Mouse (Mus musculus) midbrain, embryonic 16.5 days (tissue): ENCODE measurements around the gene Fars2. TPM values are rescaled to one million over a fixed set of nuclear protein-coding genes. Genes with fewer than 3 reads are reported as not detected.

Experiments used
- ATAC-seq: fragments of 200-750 bp; cut with Nextera tagmentation; 2 replicates; pipeline ENCODE4 v1.8.0; 2017; ENCODE audit warnings: moderate TSS enrichment
- H3K27ac ChIP-seq: fragments of 300-500 bp; sonication (generic); 2 replicates; pipeline ENCODE4 v1.5.1; 2014; ENCODE audit warnings: mild to moderate bottlenecking, low read length, mixed read lengths
- H3K27me3 ChIP-seq: fragments of 300-500 bp; sonication (generic); 2 replicates; pipeline ENCODE4 v1.6.1; 2014; ENCODE audit warnings: low read depth, low read length, mixed read lengths; ENCODE audit not compliant: control insufficient read depth, insufficient read depth
- H3K36me3 ChIP-seq: fragments of 300-500 bp; sonication (generic); 2 replicates; pipeline ENCODE4 v1.6.1; 2014; ENCODE audit warnings: mild to moderate bottlenecking, low read length, moderate library complexity, mixed read lengths; ENCODE audit not compliant: control insufficient read depth, insufficient read depth
- H3K4me1 ChIP-seq: fragments of 300-500 bp; sonication (generic); 2 replicates; pipeline ENCODE4 v1.6.1; 2014; ENCODE audit warnings: mild to moderate bottlenecking, low read length, mixed read lengths; ENCODE audit not compliant: control insufficient read depth, insufficient read depth
- H3K4me2 ChIP-seq: fragments of 300-500 bp; sonication (generic); 2 replicates; pipeline ENCODE4 v1.6.1; 2014; ENCODE audit warnings: mild to moderate bottlenecking, low read length, mixed read lengths
- H3K4me3 ChIP-seq: fragments of 300-500 bp; sonication (generic); 2 replicates; pipeline ENCODE4 v1.5.1; 2014; ENCODE audit warnings: low read depth, mild to moderate bottlenecking, low read length, moderate library complexity, mixed read lengths
- H3K9ac ChIP-seq: fragments of 300-500 bp; sonication (generic); 2 replicates; pipeline ENCODE4 v1.6.1; 2014; ENCODE audit warnings: low read depth, low read length, mixed read lengths
- H3K9me3 ChIP-seq: fragments of 300-500 bp; sonication (generic); replicated peaks from 2 replicates; pipeline ENCODE4 v1.6.1; 2014; ENCODE audit warnings: mild to moderate bottlenecking, low read length, mixed read lengths; ENCODE audit not compliant: control insufficient read depth, poor library complexity, severe bottlenecking
- WGBS: fragments of 180-500 bp; shearing (Covaris S2); extraction: QIAGEN DNeasy Blood & Tissue Kit; methylation state at CpG from one replicate; pipeline ENCODE4 v1.1.7; 2014; 5-methylcytosine and 5-hydroxymethylcytosine counted together
- polyA plus RNA-seq: library from polyadenylated mRNA; unstranded; fragments of >200 nt; fragmentation: Nextera tagmentation; extraction: Ambion mirVana; gene quantifications from 2 replicates; pipeline ENCODE4 v1.2.1, GENCODE M21; 2015

The Fars2 gene
- polyA plus RNA-seq, 1 experiment from 2014 or later: 29.1 TPM

- Histone ChIP-seq H3K9me3 (no peaks in the 10 kb centered on the region), H3K4me1 (peaks cover 29% of the 10 kb centered on the region), H3K4me2 (no peak overlapping the region), H3K27me3 (peaks cover 4% of the 10 kb centered on the region; the same call in 1 of the 2 replicates), H3K27ac (peak overlapping the region; percentile 86), H3K9ac (no peak overlapping the region), H3K4me3 (no peak overlapping the region), H3K36me3 (no peaks in the 10 kb centered on the region)
- ATAC-seq: no peak
- 19% methylated on average over 1 of the region's 1 CpGs for WGBS
These were observed 166.9 kb downstream of the Fars2 start for GRCm38 (mm10) chr13:36284097-36284496.

GRCm38 (mm10) chr13:36285235-36285634 lies 168.0 kb downstream of the Fars2 start:
- peaks cover 4% of the 10 kb centered on the region; the same call in 1 of the 2 replicates for H3K27me3 ChIP-seq
- no peak overlapping the region for H3K9ac ChIP-seq
- ATAC-seq: no peak
- H3K4me2 ChIP-seq: no peak overlapping the region
- peaks cover 28% of the 10 kb centered on the region for H3K4me1 ChIP-seq
- no peaks in the 10 kb centered on the region for H3K9me3 ChIP-seq
- 86% methylated on average over 2 of the region's 2 CpGs for WGBS
- no peaks in the 10 kb centered on the region for H3K36me3 ChIP-seq
- H3K4me3 ChIP-seq: no peak overlapping the region
- no peak overlapping the region for H3K27ac ChIP-seq

- Histone ChIP-seq H3K4me3 (no peak overlapping the region), H3K9ac (no peak overlapping the region), H3K27me3 (no peaks in the 10 kb centered on the region), H3K4me1 (peaks cover 9% of the 10 kb centered on the region; the same call in 1 of the 2 replicates), H3K9me3 (no peaks in the 10 kb centered on the region), H3K27ac (peak overlapping the region; percentile 62), H3K36me3 (no peaks in the 10 kb centered on the region), H3K4me2 (no peak overlapping the region)
- no peak for ATAC-seq
- 46% methylated on average over 3 of the region's 3 CpGs for WGBS
These were observed 176.3 kb downstream of the Fars2 start for GRCm38 (mm10) chr13:36293511-36293910.

- Histone ChIP-seq H3K9ac (no peak overlapping the region), H3K36me3 (no peaks in the 10 kb centered on the region), H3K4me1 (peaks cover 9% of the 10 kb centered on the region; the same call in 1 of the 2 replicates), H3K4me2 (no peak overlapping the region), H3K9me3 (no peaks in the 10 kb centered on the region), H3K27ac (no peak overlapping the region), H3K4me3 (no peak overlapping the region), H3K27me3 (no peaks in the 10 kb centered on the region)
- ATAC-seq: no peak
- 79% methylated on average over 5 of the region's 5 CpGs for WGBS
These were observed 177.3 kb downstream of the Fars2 start for GRCm38 (mm10) chr13:36294503-36294902.

- Histone ChIP-seq H3K36me3 (no peaks in the 10 kb centered on the region), H3K27me3 (no peaks in the 10 kb centered on the region), H3K4me2 (no peak overlapping the region), H3K9ac (no peak overlapping the region), H3K9me3 (no peaks in the 10 kb centered on the region), H3K4me1 (peaks cover 9% of the 10 kb centered on the region; the same call in 1 of the 2 replicates), H3K27ac (no peak overlapping the region), H3K4me3 (no peak overlapping the region)
- 18% methylated on average over 6 of the region's 6 CpGs for WGBS
- ATAC-seq: peak; percentile 42; the same call in 1 of the 2 replicates
These were observed 178.6 kb downstream of the Fars2 start for GRCm38 (mm10) chr13:36295848-36296247.

GRCm38 (mm10) chr13:36296574-36296973 lies 179.4 kb downstream of the Fars2 start:
- no peak for ATAC-seq
- Histone ChIP-seq H3K9me3 (no peaks in the 10 kb centered on the region), H3K27ac (no peak overlapping the region), H3K27me3 (no peaks in the 10 kb centered on the region), H3K4me2 (no peak overlapping the region), H3K36me3 (no peaks in the 10 kb centered on the region), H3K4me1 (peaks cover 9% of the 10 kb centered on the region; the same call in 1 of the 2 replicates), H3K4me3 (no peak overlapping the region), H3K9ac (no peak overlapping the region)
- 77% methylated on average over 4 of the region's 4 CpGs for WGBS

GRCm38 (mm10) chr13:36297950-36298781 lies 181.0 kb downstream of the Fars2 start:
- Histone ChIP-seq H3K4me1 (peaks cover 9% of the 10 kb centered on the region; the same call in 1 of the 2 replicates), H3K4me2 (no peak overlapping the region), H3K9ac (no peak overlapping the region), H3K4me3 (no peak overlapping the region), H3K9me3 (no peaks in the 10 kb centered on the region), H3K36me3 (no peaks in the 10 kb centered on the region), H3K27ac (no peak overlapping the region), H3K27me3 (no peaks in the 10 kb centered on the region)
- peak; percentile 83; the same call in 1 of the 2 replicates for ATAC-seq
- WGBS: 41% methylated on average over 3 of the region's 3 CpGs

- Histone ChIP-seq H3K9me3 (no peaks in the 10 kb centered on the region), H3K36me3 (no peaks in the 10 kb centered on the region), H3K4me2 (no peak overlapping the region), H3K9ac (no peak overlapping the region), H3K27me3 (no peaks in the 10 kb centered on the region), H3K4me3 (no peak overlapping the region), H3K4me1 (0 out of 2 replicates have a peak, but pooled peaks cover 7% of the 10 kb centered on the region), H3K27ac (no peak overlapping the region)
- no peak for ATAC-seq
These were observed 181.5 kb downstream of the Fars2 start for GRCm38 (mm10) chr13:36298782-36299031.

GRCm38 (mm10) chr13:36302770-36303169 lies 185.6 kb downstream of the Fars2 start:
- Histone ChIP-seq H3K4me2 (no peak overlapping the region), H3K27me3 (no peaks in the 10 kb centered on the region), H3K36me3 (no peaks in the 10 kb centered on the region), H3K9me3 (no peaks in the 10 kb centered on the region), H3K4me3 (no peak overlapping the region), H3K9ac (no peak overlapping the region), H3K4me1 (no peaks in the 10 kb centered on the region), H3K27ac (no peak overlapping the region)
- no peak for ATAC-seq
- 72% methylated on average over 3 of the region's 3 CpGs for WGBS
